Mouse (Mus musculus) cerebellum, postnatal 14 days (tissue): ENCODE data around the gene Prcd.
"Not testable (repeated sequence)": the region's sequence is repeated elsewhere in the genome, so short reads cannot be mapped to it uniquely, and the experiment has no call there.

ENCODE experiments used
- DNase-seq, 2 experiments: peaks; one replicate each; pipeline ENCODE4 v3.0.0; 2021; ENCODE audit warnings: mixed read lengths in 2 of 2

Gene Prcd

GRCm38 (mm10) chr11:116649711-116650337 lies 3.5 kb upstream of the Prcd start:
- DNase-seq, result no peak

GRCm38 (mm10) chr11:116650811-116651210 lies 2.5 kb upstream of the Prcd start:
- no peak for DNase-seq

- peak in 1 of 2 experiments; percentile 59 for DNase-seq
These were observed 2.0 kb upstream of the Prcd start for GRCm38 (mm10) chr11:116651339-116651738.

- no peak for DNase-seq
These were observed 820 bp upstream of the Prcd start for GRCm38 (mm10) chr11:116652330-116653098.

GRCm38 (mm10) chr11:116653709-116654221 lies 431 bp downstream of the Prcd start:
- DNase-seq, result peak; percentile 79

GRCm38 (mm10) chr11:116654255-116654821 lies 1.0 kb downstream of the Prcd start, which contains the start of gene Cygb:
Gene Cygb, minus strand, starts transcription at chr11:116654313.
- DNase-seq, result peak; percentile 87 to 89

GRCm38 (mm10) chr11:116656348-116657191 lies 3.2 kb downstream of the Prcd start:
- DNase-seq, result peak; percentile 88 to 90

GRCm38 (mm10) chr11:116657311-116658223 lies 4.2 kb downstream of the Prcd start:
- peak; percentile 94 to 96 for DNase-seq

- no peak for DNase-seq
These were observed 4.9 kb downstream of the Prcd start for GRCm38 (mm10) chr11:116658238-116658637.

- no peak for DNase-seq
These were observed 5.8 kb downstream of the Prcd start for GRCm38 (mm10) chr11:116659027-116659621.

- DNase-seq, result peak; percentile 55 to 64
These were observed 6.8 kb downstream of the Prcd start for GRCm38 (mm10) chr11:116660181-116660580.

GRCm38 (mm10) chr11:116661291-116661947 lies 8.1 kb downstream of the Prcd start:
- peak; percentile 64 to 72 for DNase-seq

GRCm38 (mm10) chr11:116661948-116662377 lies 8.6 kb downstream of the Prcd start:
- DNase-seq, result peak; percentile 73 to 79

GRCm38 (mm10) chr11:116665289-116665688 lies 12.0 kb downstream of the Prcd start:
- DNase-seq, result no peak

GRCm38 (mm10) chr11:116666566-116666965 lies 13.2 kb downstream of the Prcd start:
- DNase-seq, result no peak

GRCm38 (mm10) chr11:116667012-116667411 lies 13.7 kb downstream of the Prcd start:
- not testable (repeated sequence) for DNase-seq

- no peak for DNase-seq
These were observed 14.6 kb downstream of the Prcd start for GRCm38 (mm10) chr11:116667930-116668329.

GRCm38 (mm10) chr11:116668381-116668825 lies 15.1 kb downstream of the Prcd start:
- no peak for DNase-seq

GRCm38 (mm10) chr11:116668839-116669238 lies 15.5 kb downstream of the Prcd start:
- DNase-seq, result peak; percentile 45 to 55

- no peak for DNase-seq
These were observed 16.0 kb downstream of the Prcd start for GRCm38 (mm10) chr11:116669316-116669715.
